Mouse (Mus musculus): ENCODE measurements around the gene Rplp2.

Gene Rplp2

DNA sequence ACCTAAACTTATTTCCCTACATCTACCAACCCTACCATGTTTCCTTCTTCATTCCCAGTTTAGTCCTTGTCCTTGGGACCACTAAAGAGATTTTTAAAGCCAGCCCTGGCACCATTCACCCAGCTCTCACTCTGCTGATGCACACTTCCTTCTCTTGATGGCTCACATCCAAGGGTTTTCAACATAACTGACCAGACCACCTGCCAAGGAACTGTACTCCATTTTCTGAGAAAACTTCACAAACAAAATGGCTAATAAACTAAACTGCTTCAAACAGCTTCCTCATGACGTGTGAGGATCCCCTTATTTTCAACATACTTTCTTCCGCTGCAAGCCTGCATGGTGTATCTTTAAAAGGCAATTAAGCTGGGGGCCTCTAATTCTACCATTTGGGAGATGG, 6.5 kb downstream of the Rplp2 start:
- DNase-seq: no peak

DNA sequence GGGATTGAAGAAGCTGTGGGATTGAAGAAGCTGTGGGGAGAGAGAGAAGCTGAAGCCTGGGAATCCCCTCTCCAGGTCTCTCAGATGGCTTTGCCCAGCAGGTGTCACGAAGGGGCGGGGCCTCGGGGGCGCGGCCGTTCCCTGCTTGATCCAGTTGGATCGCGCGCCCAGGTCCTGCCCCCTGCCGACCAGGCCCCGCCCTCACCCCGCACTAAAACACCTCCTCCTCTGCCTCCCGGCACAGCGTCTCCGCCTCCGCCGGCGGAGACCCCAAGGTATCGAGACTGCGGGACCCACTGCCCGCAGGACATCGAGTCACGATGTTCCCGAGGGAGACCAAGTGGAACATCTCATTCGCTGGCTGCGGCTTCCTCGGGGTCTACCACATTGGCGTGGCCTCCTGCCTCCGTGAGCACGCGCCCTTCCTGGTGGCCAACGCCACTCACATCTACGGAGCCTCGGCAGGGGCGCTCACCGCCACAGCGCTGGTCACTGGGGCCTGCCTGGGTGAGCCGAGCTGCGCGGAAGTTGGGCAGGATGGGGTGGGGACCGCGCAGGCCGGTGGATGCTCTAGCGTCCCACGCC, 7.9 kb downstream of the Rplp2 start, which contains the start of gene Pnpla2:
Pnpla2 (plus strand) TSS at position 232 of the 585 bp plus-strand sequence.
- peak; percentile 99 for DNase-seq

DNA sequence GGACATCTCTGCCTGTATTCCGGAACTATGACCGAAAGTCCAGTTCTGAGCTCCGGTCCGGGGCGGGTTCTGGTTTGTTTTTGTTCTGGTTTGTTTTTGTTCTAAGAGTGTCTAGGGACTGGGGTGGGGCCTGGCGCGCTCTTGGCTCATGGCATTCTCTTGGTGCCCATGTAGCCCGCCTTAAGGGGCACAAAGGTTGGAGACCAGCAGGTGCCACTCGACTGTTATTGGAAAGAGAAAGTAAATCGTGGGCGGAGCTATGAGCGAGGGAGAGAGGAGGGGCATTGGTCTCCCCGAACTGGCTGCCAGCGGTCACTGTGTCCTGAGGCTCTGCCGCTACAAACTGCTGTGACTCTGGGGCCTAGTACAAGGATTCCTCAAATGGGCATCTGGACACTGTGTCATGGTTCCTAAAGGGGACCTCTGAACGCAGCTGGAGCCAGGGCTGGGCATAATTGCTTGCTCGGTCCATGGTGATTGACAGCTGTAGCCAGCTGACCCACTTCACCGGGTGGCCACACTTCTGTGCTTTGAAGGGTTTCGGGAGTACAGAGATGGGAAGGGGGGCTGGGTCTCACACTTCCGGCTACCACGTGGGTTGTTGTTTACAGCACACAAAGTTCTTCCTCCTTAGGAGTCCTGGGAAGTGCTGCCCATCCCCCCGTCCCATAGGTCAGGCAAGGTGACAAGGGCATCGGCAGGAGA, 8.6 kb downstream of the Rplp2 start:
- peak; percentile 94 for DNase-seq

DNA sequence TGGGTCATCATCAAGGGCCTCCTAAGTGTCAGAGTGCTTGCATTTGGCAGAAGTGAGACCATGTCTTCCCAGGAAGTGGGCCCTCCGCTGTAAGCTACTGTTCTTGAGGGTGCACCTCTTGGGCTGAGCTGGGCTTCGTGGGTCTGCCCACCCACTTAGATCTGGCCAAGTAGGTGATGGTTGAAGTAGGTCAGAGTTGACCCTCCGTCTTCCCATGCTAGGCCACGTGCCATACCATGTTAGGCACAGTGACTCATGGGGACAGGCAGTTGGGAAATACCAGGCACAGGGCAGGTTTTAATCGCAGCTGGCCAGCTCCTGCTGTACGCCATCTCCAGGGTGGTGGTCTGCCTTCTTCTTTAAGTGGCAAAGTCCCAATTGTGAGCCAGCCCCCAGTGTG, 9.6 kb downstream of the Rplp2 start:
- peak; percentile 80 for DNase-seq

DNA sequence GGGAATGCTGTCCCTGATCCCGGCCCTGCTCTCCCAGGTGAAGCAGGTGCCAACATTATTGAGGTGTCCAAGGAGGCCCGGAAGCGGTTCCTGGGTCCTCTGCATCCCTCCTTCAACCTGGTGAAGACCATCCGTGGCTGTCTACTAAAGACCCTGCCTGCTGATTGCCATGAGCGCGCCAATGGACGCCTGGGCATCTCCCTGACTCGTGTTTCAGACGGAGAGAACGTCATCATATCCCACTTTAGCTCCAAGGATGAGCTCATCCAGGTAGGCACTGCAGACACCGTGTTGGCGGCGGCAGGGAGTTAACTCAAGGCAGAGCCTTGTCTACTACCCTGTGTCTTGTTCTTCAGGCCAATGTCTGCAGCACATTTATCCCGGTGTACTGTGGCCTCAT, 10.1 kb downstream of the Rplp2 start:
- no peak for DNase-seq

DNA sequence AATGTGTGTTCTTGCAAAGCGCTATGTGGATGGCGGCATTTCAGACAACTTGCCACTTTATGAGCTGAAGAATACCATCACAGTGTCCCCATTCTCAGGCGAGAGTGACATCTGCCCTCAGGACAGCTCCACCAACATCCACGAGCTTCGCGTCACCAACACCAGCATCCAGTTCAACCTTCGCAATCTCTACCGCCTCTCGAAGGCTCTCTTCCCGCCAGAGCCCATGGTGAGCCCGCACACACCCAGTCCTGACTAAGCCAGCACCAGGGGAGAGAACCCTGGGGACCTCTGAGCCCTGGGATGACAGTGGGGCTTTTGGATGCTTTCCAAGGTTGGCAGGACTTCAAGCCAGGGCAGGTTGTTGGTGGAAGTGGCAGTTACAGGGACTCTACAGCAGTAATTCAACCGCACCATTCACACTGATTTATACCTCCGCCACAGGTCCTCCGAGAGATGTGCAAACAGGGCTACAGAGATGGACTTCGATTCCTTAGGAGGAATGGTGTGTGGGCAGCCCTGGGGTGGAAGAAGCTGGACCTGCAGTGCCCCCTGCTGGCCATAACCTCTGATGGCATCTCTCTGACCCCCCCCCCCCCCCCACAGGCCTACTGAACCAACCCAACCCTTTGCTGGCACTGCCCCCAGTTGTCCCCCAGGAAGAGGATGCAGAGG, 11.0 kb downstream of the Rplp2 start:
- DNase-seq: peak; percentile 83

DNA sequence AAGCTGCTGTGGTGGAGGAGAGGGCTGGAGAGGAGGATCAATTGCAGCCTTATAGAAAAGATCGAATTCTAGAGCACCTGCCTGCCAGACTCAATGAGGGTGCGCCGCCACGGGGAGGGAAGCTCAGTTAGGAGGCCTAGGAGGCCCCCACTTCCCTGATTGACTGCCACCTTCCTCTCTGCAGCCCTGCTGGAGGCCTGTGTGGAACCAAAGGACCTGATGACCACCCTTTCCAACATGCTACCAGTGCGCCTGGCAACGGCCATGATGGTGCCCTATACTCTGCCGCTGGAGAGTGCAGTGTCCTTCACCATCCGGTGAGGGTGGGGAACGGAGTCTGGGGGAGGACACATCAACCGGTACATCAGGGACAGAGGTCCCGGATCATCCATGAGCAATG, 11.5 kb downstream of the Rplp2 start:
- no peak for DNase-seq

DNA sequence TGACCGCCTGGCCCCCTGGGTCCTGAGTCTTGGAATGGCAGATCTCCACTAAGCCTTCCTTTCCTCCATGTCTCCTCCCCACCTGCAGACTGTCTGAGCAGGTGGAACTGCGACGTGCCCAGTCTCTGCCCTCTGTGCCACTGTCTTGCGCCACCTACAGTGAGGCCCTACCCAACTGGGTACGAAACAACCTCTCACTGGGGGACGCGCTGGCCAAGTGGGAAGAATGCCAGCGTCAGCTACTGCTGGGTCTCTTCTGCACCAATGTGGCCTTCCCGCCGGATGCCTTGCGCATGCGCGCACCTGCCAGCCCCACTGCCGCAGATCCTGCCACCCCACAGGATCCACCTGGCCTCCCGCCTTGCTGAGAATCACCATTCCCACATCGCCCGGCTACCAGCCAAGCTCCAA, 12.1 kb downstream of the Rplp2 start:
- no peak for DNase-seq

DNA sequence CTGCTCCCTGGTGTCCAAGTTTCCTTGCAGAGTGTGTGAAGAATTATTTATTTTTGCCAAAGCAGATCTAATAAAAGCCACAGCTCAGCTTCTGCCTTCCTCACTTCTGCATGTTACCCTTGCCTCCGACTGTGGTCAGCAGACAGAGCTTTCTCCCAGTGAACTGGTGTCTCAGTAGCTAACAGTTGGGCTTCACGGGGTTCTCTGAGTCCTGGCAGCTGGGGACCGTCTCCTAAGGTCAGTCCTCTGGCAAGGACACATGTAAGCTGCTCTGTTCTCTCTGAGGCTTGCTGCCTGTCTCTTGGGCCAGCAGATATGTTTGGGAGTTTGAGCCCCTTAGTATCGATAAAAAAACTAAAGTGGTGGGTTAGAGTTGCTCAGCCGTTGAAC, 12.8 kb downstream of the Rplp2 start:
- no peak for DNase-seq

DNA sequence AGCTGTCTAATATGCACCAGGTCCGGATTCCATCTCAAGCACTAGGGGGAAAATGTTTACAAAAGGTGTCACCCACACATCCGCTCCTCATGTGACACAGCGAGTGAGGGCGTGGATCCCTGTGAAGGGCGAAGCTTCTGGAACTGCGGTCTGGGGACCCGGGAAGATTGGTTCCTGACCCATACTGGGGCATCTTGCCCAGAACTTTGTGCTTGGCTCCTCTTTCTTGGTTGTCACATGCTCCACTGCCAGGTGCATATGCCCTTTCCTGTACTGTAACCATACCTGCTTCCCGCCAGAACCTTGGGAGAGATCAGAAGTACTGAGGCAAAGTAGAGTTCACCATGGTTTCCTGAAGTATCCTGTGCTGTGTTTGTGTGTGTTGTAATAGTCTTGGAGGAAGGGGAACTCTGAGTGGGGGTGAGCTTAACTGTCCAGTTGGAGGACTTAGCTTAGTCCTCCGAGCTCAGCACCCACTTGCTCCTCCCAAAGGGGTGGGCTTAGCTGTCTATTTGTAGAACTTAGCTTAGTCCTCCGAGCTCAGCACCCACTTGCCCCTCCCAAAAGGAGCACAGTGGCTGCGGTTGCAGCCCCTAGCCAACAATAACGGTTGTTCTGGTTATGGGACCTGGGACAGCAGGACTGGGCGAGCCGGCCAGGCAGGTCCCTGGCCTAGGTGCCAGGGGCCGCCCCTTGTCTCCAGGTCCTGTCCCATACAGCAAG, 13.4 kb downstream of the Rplp2 start, which contains the start of gene Cracr2b:
Cracr2b (plus strand) TSS at position 704 of the 723 bp plus-strand sequence.
- peak; percentile 90 for DNase-seq

DNA sequence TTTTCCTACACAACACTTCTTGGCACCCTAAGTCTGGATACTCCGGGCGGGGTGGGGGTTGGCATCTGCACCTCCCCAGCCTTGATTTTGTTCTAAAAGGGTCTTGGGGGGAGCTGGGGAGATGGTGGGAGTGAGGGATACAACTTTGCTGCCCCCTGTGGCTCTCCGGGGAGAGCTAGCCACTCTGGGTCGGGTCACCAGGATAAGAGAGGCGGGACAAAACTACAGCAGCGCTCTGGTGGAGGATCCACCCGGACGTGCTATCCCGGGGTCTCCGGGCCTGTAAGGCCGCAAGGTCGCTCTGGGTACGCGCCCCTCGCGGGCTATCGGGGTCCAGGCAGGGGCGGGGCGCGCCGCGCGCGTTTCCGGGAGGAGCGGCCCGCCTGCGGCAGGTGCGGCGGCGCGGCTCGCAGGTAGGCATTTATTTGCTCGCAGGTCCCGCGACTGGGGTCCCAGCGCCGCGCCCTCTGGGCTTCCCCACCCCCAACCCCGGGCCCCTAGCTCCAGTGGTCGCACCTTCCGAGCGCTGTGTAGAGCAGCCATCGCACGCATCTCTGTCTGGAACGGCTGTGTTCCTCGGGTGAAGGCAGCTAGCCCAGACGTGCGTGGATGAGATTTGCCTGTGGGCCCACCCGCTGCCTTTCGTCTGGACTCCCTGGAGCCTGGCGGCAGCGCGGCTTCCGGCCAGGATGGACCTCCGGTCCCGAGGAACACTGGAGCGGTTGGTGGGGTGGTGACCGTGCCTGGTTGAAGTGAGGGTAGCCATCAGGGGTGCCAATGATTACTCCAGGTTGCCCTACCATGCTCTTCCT, 14.6 kb downstream of the Rplp2 start:
- DNase-seq: peak; percentile 61

DNA sequence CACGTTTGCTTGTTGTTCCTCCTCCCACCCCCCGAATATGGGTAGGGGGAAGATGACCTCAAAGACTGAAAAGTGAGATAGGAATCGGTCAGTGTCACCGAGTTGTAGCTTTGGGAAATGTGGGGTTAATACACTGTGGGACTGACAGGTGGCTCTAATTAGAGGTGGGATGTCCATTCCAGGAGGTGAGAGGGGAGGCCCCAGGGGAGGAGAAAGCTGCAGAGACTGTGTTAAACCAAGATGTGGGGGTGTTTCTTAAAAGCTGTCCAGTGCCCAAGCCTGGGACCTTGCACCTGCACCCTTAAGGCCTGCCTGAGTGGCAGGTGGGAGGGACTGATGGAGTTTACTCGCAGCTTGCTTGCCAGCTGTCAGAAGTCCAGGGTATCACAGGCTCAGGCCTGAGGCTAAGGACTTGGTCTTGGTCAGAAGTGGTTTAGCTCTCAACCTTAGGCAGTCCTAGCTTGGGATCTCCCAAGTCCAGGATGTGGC, 15.2 kb downstream of the Rplp2 start:
- peak; percentile 93 for DNase-seq

DNA sequence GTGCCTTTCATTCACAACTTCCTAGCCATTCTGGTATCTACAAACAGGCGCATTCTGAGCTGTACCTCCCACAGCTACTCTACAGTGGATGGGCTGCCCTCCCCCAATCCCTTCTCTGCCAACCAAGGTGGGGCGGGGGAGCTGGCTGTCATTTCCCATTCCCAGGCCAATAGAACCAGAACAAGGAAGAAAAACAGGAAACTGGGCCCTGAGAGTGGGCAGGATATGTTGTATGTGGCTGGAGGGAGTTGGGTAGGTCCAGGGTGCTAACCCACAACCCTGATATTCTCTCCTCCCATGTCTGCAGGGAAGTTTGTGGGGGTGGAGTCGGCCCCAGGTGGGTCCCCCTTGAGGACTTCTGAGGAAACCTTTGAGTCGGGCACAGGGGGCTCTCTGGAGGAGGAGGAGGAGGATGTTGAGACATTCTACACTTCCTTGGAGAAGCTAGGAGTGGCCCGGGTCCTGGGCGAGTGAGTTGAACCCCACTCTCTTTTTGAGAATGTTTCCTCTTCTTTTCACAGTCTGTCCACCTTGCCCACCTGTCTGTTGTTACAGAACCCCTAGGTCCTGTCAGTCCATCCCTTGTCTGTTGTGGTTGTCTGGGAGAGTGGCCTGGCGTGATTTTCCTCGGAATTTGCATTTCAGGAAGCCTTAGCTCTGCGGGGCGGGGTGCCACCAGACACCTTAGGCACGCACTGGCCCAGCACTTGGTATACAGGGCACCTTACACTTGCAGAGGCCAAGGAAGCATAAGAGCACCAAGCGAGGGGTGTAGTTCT, 16.8 kb downstream of the Rplp2 start:
- DNase-seq: peak; percentile 95

DNA sequence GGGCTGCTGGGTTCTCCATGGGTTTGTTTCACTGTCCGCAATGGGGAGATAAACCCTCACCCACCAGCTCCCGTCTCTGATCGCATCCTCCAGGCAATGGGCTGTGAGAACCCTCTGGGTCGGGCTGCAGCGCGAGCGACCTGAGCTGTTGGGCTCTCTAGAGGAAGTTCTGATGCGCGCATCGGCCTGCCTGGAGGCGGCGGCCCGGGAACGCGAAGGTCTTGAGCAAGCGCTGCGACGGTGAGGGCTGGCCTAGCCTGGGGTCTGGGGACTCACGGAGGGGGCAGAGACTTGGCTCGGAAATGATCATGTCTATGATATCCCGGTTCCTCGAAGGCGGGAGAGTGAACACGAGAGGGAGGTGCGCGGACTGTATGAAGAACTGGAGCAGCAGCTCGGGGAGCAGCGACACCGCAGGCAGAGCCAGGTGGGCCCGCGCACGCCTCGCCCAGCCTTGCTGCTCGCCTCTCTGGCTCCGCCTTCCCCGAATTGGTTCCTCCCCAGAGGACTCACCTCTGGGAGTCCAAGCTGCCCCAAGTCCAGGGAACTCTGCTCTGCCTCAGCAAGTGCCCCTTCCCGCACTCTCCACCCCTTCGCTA, 17.5 kb downstream of the Rplp2 start:
- peak; percentile 75 for DNase-seq

DNA sequence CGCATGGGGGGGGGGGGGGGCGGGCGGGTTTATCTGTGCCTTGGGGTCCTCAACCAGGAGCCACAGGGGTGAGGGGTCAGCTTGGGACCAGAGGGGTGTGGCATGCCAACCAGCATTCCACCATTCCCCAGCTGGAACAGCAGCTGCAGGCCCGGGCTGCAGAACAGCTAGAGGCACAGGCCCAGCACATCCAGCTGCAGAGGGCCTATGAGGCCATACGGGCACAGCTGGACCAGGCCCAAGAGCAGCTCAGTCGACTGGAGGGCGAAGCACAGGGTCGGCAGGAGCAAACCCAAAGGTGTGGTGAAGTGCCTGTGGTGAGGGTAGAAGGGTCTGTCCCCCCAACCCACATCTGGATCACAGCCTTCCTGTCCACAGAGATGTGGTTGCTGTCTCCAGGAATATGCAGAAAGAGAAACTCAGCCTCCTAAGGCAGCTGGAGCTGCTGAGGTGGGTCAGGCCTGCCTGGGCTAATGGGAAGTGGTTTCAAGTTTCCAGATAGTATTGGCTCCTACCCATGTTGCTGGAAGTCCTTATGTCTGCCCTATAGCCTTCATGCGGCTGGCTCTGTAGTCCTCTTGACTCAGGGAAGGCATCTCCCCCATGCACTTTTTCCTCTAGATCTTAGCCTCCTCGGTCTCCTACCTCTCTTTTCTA, 18.3 kb downstream of the Rplp2 start:
- DNase-seq: no peak

DNA sequence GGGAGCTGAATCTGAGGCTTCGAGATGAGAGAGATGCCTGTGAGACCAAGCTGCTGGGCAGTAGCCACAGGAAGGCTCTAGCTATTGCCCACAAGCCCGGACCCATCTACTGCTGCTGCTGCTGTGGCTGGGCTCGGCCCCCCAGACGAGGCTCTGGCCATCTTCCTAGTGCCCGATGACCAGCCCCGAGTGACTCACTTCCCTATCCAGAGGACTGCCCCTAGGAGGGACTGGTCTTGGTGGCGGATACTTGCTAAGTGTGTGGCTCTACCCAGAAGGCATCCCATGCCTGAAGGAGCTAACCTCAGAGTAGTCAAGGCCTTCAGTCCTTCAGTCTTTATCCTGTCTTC, 18.9 kb downstream of the Rplp2 start:
- DNase-seq: peak; percentile 65

DNA sequence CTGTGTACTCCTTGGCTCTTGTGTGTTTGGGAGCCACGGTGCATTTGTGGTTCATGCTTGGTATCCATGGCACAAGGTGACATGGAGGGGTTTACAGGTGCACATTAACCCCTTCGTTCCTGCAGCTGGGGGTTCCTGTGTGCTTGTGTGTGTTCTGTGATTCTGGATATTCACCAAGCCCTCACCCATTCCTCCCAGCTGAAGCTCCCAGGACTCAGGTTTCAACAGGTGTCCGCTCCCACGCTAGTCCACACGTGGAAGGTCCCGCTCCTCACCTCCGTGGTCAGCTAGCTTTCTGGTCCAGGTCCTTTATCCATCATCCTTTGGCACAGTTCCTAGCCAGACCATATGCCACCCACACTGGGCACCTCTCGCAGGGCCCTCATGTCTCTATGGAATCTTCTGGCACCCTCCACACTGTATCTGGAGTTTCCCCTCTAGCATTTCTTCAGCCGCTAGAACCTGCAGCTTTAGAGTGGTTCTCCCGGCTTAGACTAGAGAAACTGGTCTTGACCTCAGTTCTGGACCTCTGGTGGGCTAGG, 19.5 kb downstream of the Rplp2 start:
- DNase-seq: no peak

DNA sequence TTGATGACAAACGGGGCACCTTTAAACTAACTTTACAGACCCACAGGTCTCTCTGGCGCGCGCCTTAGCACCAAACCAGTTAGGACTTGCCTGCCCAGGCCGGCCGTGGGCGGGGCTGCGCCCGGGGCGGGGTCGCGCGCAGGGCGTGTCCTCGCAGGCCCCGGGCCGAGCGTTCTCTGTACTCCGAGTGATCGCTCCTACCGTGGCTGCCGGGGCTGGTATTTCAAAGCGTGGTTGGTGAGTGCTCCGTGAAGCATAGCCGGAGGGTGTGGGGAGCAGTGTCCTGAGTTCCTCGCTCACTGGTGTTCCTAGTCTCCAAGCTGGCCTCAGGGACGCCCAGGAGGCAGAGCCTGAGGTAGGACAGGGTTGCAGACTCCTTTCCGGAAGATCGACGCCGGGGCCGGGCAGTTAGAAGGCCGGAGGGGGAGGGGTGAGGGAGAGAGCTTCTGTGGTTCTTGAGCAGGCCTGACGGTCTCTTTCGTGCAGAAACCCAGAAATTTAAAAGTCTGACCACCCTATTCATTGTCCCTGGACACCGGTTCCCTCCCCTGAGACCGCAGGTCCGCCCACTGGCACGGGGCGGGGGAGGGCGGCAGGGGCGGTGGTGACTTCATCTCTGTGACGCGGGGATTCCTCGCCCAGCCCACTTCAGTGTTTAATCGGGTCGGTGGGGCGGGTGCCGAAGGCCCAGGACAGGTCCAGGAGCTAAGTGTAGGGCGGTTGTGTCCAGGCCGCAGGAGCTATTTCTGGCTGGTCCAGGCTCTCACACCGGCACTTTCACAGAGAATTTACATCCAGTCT, 20.3 kb downstream of the Rplp2 start, which contains the start of gene Cd151:
Cd151 (plus strand) TSS at position 163 of the 801 bp plus-strand sequence.
- peak; percentile 94 for DNase-seq

DNA sequence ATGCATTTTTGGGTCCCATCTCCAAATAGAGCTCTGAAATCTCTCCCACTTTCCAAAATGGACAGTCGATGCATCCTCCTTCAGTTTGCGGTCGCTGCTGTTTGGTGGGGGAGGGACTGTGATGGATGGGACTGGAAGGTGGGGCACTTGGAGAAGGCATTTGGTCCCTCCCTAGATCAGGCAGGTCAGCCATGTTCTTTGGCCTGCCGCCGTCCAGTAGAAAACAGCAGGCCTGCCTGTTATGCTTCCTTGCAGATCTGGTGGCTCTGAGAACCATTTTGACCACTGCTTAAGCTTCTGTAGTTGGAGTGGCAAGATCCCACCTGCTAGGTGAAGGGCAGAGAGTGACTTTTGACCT, 21.0 kb downstream of the Rplp2 start:
- no peak for DNase-seq
